Mouse (Mus musculus): ENCODE data around the gene Boc. TPM values are rescaled to one million over a fixed set of nuclear protein-coding genes. Genes with fewer than 3 reads are reported as not detected.

Gene Boc
- polyA plus RNA-seq, 1 experiment, result not detected

GRCm38 (mm10) chr16:44509458-44510344 lies 49.0 kb downstream of the Boc start:
- TF ChIP-seq GATA1 (IDR thresholded peaks at IDR 0.05; ENCODE audit: borderline replicate concordance, low read length) (no peak), FLI1 (IDR thresholded peaks at IDR 0.05; ENCODE audit: low read length) (no peak)
- Histone ChIP-seq H3K36me3 (replicated peaks; ENCODE audit: low read length) (no peaks in the 10 kb centered on the region), H3K27me3 (replicated peaks) (peaks cover 21% of the 10 kb centered on the region)

GRCm38 (mm10) chr16:44508772-44509171 lies 49.9 kb downstream of the Boc start:
- peaks cover 29% of the 10 kb centered on the region for H3K27me3 ChIP-seq (replicated peaks)
- H3K36me3 ChIP-seq (replicated peaks; ENCODE audit: low read length), result no peaks in the 10 kb centered on the region
- H3K9me3 ChIP-seq, result peaks cover 27% of the 10 kb centered on the region
- peaks cover 5% of the 10 kb centered on the region for H3K4me1 ChIP-seq
- no peak for TF ChIP-seq FLI1 (IDR thresholded peaks at IDR 0.05; ENCODE audit: low read length)
- TF ChIP-seq GATA1 (IDR thresholded peaks at IDR 0.05; ENCODE audit: borderline replicate concordance, low read length), result no peak
- H3K4me3 ChIP-seq (replicated peaks), result no peak overlapping the region

More at GRCm38 (mm10) chr16:44509458-44510344, 49.0 kb downstream of the Boc start:
- Histone ChIP-seq H3K4me3 (replicated peaks) (no peak overlapping the region), H3K9me3 (peaks cover 17% of the 10 kb centered on the region), H3K4me1 (peaks cover 5% of the 10 kb centered on the region)

- Histone ChIP-seq H3K27me3 (replicated peaks) (peaks cover 33% of the 10 kb centered on the region), H3K36me3 (replicated peaks; ENCODE audit: low read length) (no peaks in the 10 kb centered on the region), H3K4me3 (replicated peaks) (no peak overlapping the region), H3K4me1 (peaks cover 10% of the 10 kb centered on the region), H3K9me3 (peaks cover 28% of the 10 kb centered on the region)
- TF ChIP-seq GATA1 (IDR thresholded peaks at IDR 0.05; ENCODE audit: borderline replicate concordance, low read length) (no peak), FLI1 (IDR thresholded peaks at IDR 0.05; ENCODE audit: low read length) (no peak)
Measured at GRCm38 (mm10) chr16:44508025-44508424, 50.7 kb downstream of the Boc start.

DNA sequence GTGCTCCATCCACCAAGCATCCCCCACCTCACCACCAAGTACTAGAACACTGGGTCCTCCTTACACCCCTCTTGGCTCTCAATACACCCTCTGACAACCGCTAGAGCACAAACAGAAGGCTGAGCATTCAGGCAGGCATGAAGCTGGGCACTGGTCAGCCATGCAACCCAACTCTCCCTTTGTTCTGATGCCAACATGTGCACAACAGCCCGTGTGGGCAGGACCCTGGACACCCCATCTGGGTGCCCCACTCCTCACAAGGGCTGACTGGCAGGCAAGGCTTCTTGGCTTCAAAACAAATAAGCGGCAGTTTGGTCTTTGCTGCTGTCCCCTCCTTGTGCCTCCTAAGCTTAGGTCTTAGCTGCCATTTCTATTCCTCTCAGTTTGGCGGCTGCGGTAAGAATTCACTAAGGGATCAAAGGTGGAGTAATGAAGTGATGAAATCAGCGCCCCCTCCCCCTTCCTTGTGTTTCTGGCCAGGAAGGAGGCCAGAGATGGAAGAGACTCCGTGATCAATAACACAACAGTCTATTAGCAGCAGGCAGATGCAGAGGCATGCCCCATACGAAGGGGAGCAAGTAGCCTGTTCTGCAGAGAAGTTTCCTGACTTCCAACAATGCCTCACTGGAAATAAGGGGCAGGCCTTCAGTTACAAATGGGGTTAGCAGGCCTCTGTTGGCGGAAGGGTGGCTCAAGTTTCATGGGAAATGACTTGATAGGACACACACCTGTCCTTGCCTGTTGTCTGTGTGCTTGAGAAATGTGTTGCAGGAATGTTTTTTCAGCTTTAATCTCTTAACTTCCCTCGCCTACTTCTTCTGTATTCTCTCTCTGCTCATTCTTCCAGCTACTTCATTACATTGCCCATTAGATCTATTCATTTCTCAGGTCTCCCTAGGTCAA lies 51.4 kb downstream of the Boc start:
- Histone ChIP-seq H3K27me3 (replicated peaks) (peaks cover 37% of the 10 kb centered on the region), H3K4me3 (replicated peaks) (no peak overlapping the region), H3K4me1 (peaks cover 18% of the 10 kb centered on the region), H3K9me3 (peaks cover 28% of the 10 kb centered on the region), H3K36me3 (replicated peaks; ENCODE audit: low read length) (no peaks in the 10 kb centered on the region)
- TF ChIP-seq GATA1 (IDR thresholded peaks at IDR 0.05; ENCODE audit: borderline replicate concordance, low read length) (no peak), FLI1 (IDR thresholded peaks at IDR 0.05; ENCODE audit: low read length) (no peak)

- peaks cover 37% of the 10 kb centered on the region for H3K9me3 ChIP-seq
- TF ChIP-seq GATA1 (IDR thresholded peaks at IDR 0.05; ENCODE audit: borderline replicate concordance, low read length), result no peak
- no peak for TF ChIP-seq FLI1 (IDR thresholded peaks at IDR 0.05; ENCODE audit: low read length)
Measured at GRCm38 (mm10) chr16:44505243-44505642, 53.5 kb downstream of the Boc start.

GRCm38 (mm10) chr16:44502895-44503575 lies 55.7 kb downstream of the Boc start:
- Histone ChIP-seq H3K9me3 (peaks cover 57% of the 10 kb centered on the region), H3K36me3 (replicated peaks; ENCODE audit: low read length) (no peaks in the 10 kb centered on the region), H3K4me1 (peaks cover 22% of the 10 kb centered on the region), H3K27me3 (replicated peaks) (peaks cover 68% of the 10 kb centered on the region), H3K4me3 (replicated peaks) (peak overlapping the region; percentile 71)
- TF ChIP-seq FLI1 (IDR thresholded peaks at IDR 0.05; ENCODE audit: low read length) (no peak), GATA1 (IDR thresholded peaks at IDR 0.05; ENCODE audit: borderline replicate concordance, low read length) (no peak)

More at GRCm38 (mm10) chr16:44505243-44505642, 53.5 kb downstream of the Boc start:
- H3K4me3 ChIP-seq (replicated peaks), result no peak overlapping the region
- peaks cover 54% of the 10 kb centered on the region for H3K27me3 ChIP-seq (replicated peaks)
- no peaks in the 10 kb centered on the region for H3K36me3 ChIP-seq (replicated peaks; ENCODE audit: low read length)
- H3K4me1 ChIP-seq, result peaks cover 23% of the 10 kb centered on the region

GRCm38 (mm10) chr16:44502325-44502724 lies 56.4 kb downstream of the Boc start:
- peaks cover 70% of the 10 kb centered on the region for H3K27me3 ChIP-seq (replicated peaks)
- H3K4me1 ChIP-seq, result peaks cover 18% of the 10 kb centered on the region
- no peaks in the 10 kb centered on the region for H3K36me3 ChIP-seq (replicated peaks; ENCODE audit: low read length)
- peaks cover 60% of the 10 kb centered on the region for H3K9me3 ChIP-seq
- no peak for TF ChIP-seq FLI1 (IDR thresholded peaks at IDR 0.05; ENCODE audit: low read length)
- no peak for TF ChIP-seq GATA1 (IDR thresholded peaks at IDR 0.05; ENCODE audit: borderline replicate concordance, low read length)
- H3K4me3 ChIP-seq (replicated peaks), result no peak overlapping the region

DNA sequence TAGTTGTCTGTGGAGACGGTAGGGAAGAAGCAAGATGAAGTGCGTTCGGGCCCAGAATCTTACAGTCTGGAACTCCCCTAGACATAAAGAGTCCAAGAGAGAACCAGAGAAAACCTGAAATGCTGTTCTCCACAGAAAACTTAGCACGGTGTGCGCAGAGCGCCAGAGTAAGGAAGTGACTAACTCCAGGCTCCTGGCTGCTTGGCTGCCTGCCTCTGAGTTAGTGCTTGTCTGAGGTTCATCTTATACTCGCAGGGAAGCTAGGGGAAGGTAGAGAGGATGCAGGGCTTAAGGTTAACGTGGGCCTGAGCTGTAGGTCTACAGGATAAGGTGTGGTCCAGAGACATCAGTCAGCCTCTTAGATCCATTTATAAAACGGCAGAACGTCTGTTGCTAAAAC lies 56.9 kb downstream of the Boc start:
- TF ChIP-seq FLI1 (IDR thresholded peaks at IDR 0.05; ENCODE audit: low read length) (no peak), GATA1 (IDR thresholded peaks at IDR 0.05; ENCODE audit: borderline replicate concordance, low read length) (no peak)
- Histone ChIP-seq H3K36me3 (replicated peaks; ENCODE audit: low read length) (no peaks in the 10 kb centered on the region), H3K9me3 (peaks cover 57% of the 10 kb centered on the region), H3K4me3 (replicated peaks) (no peak overlapping the region), H3K27me3 (replicated peaks) (peaks cover 68% of the 10 kb centered on the region), H3K4me1 (peaks cover 18% of the 10 kb centered on the region)

GRCm38 (mm10) chr16:44498447-44498846 lies 60.2 kb downstream of the Boc start:
- TF ChIP-seq FLI1 (IDR thresholded peaks at IDR 0.05; ENCODE audit: low read length) (no peak), GATA1 (IDR thresholded peaks at IDR 0.05; ENCODE audit: borderline replicate concordance, low read length) (no peak)
- no peak overlapping the region for H3K4me3 ChIP-seq (replicated peaks)
- peaks cover 20% of the 10 kb centered on the region for H3K4me1 ChIP-seq
- peaks cover 64% of the 10 kb centered on the region for H3K27me3 ChIP-seq (replicated peaks)
- H3K36me3 ChIP-seq (replicated peaks; ENCODE audit: low read length), result no peaks in the 10 kb centered on the region
- peaks cover 40% of the 10 kb centered on the region for H3K9me3 ChIP-seq
